Mouse (Mus musculus) stomach, embryonic 14.5 days (tissue): ENCODE data around the gene Tmed6. TPM values are rescaled to one million over a fixed set of nuclear protein-coding genes. Genes with fewer than 3 reads are reported as not detected.
A peak's percentile ranks its signal among the peaks of the same experiment; 100 is the strongest.

Source experiments
- ATAC-seq: fragments of 200-750 bp; cut with Nextera tagmentation; 2 replicates; pipeline ENCODE4 v1.8.0; 2017; ENCODE audit warnings: low read depth, moderate TSS enrichment; ENCODE audit not compliant: insufficient number of reproducible peaks, insufficient read depth, low FRiP score
- H3K27ac ChIP-seq: fragments of 300-500 bp; sonication (generic); 2 replicates; pipeline ENCODE4 v1.5.1; 2014; ENCODE audit warnings: mild to moderate bottlenecking, low read length, moderate library complexity, mixed read lengths
- H3K27me3 ChIP-seq: fragments of 300-500 bp; sonication (generic); 2 replicates; pipeline ENCODE4 v1.6.1; 2014; ENCODE audit warnings: low read length, control low read depth, mixed read lengths; ENCODE audit not compliant: control insufficient read depth, insufficient read depth
- H3K36me3 ChIP-seq: fragments of 300-500 bp; sonication (generic); 2 replicates; pipeline ENCODE4 v1.6.1; 2014; ENCODE audit warnings: mild to moderate bottlenecking, control low read depth, low read length, moderate library complexity, mixed read lengths; ENCODE audit not compliant: control insufficient read depth, insufficient read depth
- H3K4me1 ChIP-seq: fragments of 300-500 bp; sonication (generic); 2 replicates; pipeline ENCODE4 v1.6.1; 2014; ENCODE audit warnings: low read length, control low read depth, mixed read lengths; ENCODE audit not compliant: control insufficient read depth, insufficient read depth
- H3K4me2 ChIP-seq: fragments of 300-500 bp; sonication (generic); replicated peaks from 2 replicates; pipeline ENCODE4 v1.6.1; 2014; ENCODE audit warnings: low read depth, low read length, control low read depth
- H3K4me3 ChIP-seq: fragments of 300-500 bp; sonication (generic); 2 replicates; pipeline ENCODE4 v1.5.1; 2014; ENCODE audit warnings: low read depth, low read length, control low read depth
- H3K9ac ChIP-seq: fragments of 300-500 bp; sonication (generic); replicated peaks from 2 replicates; pipeline ENCODE4 v1.6.1; 2014; ENCODE audit warnings: low read depth, mild to moderate bottlenecking, control low read depth, low read length, moderate library complexity, mixed read lengths
- H3K9me3 ChIP-seq: fragments of 300-500 bp; sonication (generic); 2 replicates; pipeline ENCODE4 v1.6.1; 2016; ENCODE audit warnings: low read depth, low read length, control low read depth; ENCODE audit not compliant: control insufficient read depth
- WGBS: fragments of 180-500 bp; shearing (Covaris S2); extraction: QIAGEN DNeasy Blood & Tissue Kit; methylation state at CpG from one replicate; pipeline ENCODE4 v1.1.7; 2014; 5-methylcytosine and 5-hydroxymethylcytosine counted together
- polyA plus RNA-seq: library from polyadenylated mRNA; unstranded; fragments of >200 nt; fragmentation: Nextera tagmentation; extraction: Ambion mirVana; gene quantifications from 2 replicates; pipeline ENCODE4 v1.2.1, GENCODE M21; 2014

Gene Tmed6
- polyA plus RNA-seq, 1 experiment from 2014 or later = 12.6 TPM

DNA sequence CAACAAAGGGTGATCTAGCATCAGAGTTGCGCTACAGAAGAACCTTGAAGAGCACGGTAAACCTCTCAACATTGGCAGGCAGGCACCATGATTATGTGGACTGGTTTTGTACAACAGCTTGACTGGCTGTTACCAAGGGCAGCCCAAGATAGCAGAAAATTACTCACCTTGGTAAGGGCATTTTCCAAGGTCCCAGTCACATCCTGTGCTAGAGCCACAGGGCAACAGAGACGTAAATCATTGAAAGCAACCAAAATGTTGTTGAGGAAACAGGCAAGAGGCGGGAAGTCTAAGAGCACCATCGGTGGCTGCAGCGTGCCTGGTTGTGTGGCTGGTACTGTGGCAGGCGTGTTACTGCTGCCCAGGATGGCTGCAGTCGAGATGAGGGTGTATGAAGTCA lies 13.4 kb downstream of the Tmed6 start:
- 98% methylated on average over 8 of the region's 8 CpGs for WGBS
- Histone ChIP-seq H3K9me3 (no peaks in the 10 kb centered on the region), H3K36me3 (peaks cover 37% of the 10 kb centered on the region), H3K4me3 (no peak overlapping the region), H3K9ac (no peak overlapping the region), H3K27me3 (no peaks in the 10 kb centered on the region), H3K27ac (no peak overlapping the region), H3K4me2 (no peak overlapping the region), H3K4me1 (peaks cover 18% of the 10 kb centered on the region; the same call in 1 of the 2 replicates)
- ATAC-seq = no peak

DNA sequence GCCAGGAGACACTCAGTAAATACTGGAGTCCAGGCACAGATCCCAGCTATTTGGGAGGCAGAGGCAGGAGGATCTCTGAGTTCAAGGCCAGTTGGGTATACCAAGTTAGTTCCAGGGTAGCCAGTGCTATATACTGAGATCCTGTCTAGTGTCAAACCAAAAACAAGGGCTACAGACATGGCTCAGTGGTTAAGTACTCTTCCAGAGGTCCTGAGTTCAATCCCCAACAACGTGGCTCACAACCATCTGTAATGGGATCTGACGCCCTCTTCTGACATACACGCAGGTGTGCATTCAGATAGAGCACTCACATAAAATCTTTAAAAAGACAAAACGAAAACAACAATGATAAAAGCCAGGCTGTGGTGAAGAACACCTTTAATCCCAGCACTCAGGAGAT lies 16.0 kb downstream of the Tmed6 start:
- Histone ChIP-seq H3K4me2 (peak overlapping the region; percentile 87; the same call in 1 of the 2 replicates), H3K9me3 (no peaks in the 10 kb centered on the region), H3K27ac (peak overlapping the region; percentile 95; the same call in 1 of the 2 replicates), H3K27me3 (no peaks in the 10 kb centered on the region), H3K4me3 (no peak overlapping the region), H3K36me3 (peaks cover 62% of the 10 kb centered on the region), H3K9ac (no peak overlapping the region), H3K4me1 (peaks cover 13% of the 10 kb centered on the region; the same call in 1 of the 2 replicates)
- 98% methylated on average over 4 of the region's 4 CpGs for WGBS
- ATAC-seq = no peak

DNA sequence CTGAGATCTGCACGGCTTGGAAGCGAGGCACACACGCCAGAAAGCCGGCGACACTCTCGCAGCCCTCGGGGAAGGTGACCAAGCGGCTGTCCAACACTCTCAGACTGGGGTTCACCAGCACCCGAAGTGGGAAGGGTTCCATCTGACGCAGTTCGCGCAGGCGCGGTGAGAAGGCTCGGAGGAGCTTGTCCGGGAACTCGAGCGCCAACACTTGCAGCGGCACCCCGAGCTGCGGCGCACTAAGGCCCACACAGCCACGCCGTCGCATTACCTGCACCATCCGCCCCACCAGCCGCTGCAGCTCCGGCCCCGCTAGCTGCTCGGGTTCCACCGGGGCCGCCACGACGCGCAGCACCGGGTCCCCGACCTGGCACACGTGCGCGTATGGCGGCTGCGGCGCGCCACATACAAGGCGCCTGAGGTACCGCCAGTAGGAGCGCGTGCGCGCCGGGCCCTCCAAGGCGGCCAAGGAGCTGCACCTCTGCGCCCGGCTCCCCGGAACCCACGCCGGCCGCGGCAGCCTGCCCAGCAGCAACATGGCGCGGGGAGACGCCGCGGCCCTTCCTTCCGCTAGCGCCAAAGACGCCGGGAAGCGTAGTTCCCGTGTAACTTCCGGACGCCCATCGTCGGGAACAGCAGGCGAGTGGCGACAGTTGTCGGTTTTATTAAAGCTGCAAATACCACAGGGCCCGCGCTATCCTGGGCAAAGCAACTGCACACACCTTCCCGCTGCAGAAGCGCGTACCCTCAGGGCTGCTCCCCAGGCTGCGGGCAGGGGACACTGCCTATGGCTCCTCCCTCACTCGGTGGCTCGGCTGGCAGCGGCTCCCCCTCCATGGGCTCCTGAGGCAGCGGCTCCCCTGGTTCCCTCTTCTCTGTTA lies 17.1 kb downstream of the Tmed6 start, which contains the start of gene Pdf:
Pdf (minus strand) TSS at position 554 of the 881 bp plus-strand sequence.
- H3K27me3 ChIP-seq = no peaks in the 10 kb centered on the region
- H3K4me2 ChIP-seq = peak within 1 kb of the TSS; percentile 87
- ATAC-seq = peak; percentile 81
- no peaks in the 10 kb centered on the region for H3K9me3 ChIP-seq
- under 1% methylated on average over 86 of the region's 87 CpGs for WGBS
- H3K4me1 ChIP-seq = peaks cover 13% of the 10 kb centered on the region; the same call in 1 of the 2 replicates
- peak within 1 kb of the TSS; percentile 95 for H3K27ac ChIP-seq
- H3K36me3 ChIP-seq = peaks cover 67% of the 10 kb centered on the region
- peak within 1 kb of the TSS; percentile 81 for H3K9ac ChIP-seq
- peak within 1 kb of the TSS; percentile 90 for H3K4me3 ChIP-seq

DNA sequence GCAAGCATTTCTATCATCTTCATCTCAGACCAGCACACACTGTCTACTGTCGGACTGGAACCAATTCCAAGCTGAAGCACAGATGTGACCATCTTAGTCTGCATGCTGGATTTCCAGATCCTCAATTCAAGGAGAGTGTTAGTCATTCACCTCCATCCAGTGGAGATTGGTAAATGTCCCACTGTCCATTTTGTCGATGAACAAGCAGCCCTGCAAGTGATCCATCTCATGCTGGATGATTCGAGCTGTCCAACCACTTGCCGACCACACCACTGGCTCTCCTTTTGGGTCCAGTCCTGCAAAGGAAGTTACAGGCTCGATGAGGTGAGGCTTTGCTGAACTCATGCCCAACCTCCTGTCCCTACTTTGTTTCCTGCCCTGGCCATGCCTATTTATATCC lies 18.5 kb downstream of the Tmed6 start:
- no peak overlapping the region for H3K4me3 ChIP-seq
- H3K9me3 ChIP-seq = no peaks in the 10 kb centered on the region
- H3K9ac ChIP-seq = no peak overlapping the region
- H3K27ac ChIP-seq = no peak overlapping the region
- no peak for ATAC-seq
- H3K36me3 ChIP-seq = peaks cover 65% of the 10 kb centered on the region
- no peaks in the 10 kb centered on the region for H3K27me3 ChIP-seq
- 78% methylated on average over 5 of the region's 5 CpGs for WGBS
- H3K4me2 ChIP-seq = peak overlapping the region; percentile 87; the same call in 1 of the 2 replicates
- peaks cover 13% of the 10 kb centered on the region; the same call in 1 of the 2 replicates for H3K4me1 ChIP-seq

DNA sequence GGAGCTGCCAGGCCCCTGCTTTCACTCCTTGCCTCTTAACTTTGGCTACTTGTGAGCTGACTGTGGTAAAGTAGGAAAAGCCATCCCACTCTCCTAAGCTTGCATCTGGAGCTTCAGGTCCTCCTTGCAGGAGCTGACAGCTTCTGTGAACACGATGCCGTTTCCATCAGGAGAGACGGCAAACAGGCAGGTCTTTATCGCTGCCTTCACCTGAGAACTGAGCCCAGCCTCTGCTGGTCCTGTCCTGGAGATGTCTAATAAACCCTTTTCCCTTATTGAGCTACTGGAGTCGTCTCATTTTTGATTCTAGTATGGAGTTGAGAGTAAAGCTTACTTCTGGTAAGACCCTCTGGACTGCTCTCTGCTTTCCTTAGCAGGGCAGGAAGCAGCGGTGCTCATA lies 20.0 kb downstream of the Tmed6 start:
- whole genome bisulfite sequencing = 88% methylated on average over 6 of the region's 6 CpGs
- ATAC-seq = no peak
- Histone ChIP-seq H3K27me3 (no peaks in the 10 kb centered on the region), H3K36me3 (peaks cover 64% of the 10 kb centered on the region), H3K4me2 (no peak overlapping the region), H3K9me3 (no peaks in the 10 kb centered on the region), H3K4me1 (peaks cover 13% of the 10 kb centered on the region; the same call in 1 of the 2 replicates), H3K4me3 (no peak overlapping the region), H3K9ac (no peak overlapping the region), H3K27ac (no peak overlapping the region)

DNA sequence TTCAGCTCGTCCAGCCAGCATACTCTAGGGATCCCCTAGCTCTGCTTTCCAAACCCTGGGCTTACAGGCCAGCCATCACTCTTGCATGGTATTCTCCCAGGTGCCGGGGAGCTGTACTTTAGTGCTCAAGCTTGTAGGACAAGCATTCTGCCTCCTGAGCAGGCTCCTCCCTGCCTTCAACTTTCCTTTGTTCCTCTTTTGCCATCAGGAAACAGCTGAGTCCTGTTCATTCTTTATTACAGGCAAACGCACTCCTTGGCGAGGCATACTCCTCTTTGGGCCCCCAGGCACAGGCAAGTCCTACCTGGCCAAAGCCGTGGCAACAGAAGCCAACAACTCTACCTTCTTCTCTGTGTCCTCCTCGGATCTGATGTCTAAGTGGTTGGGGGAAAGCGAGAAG lies 24.8 kb downstream of the Tmed6 start:
- no peak for ATAC-seq
- H3K4me2 ChIP-seq = no peak overlapping the region
- no peak overlapping the region for H3K4me3 ChIP-seq
- H3K9ac ChIP-seq = no peak overlapping the region
- no peaks in the 10 kb centered on the region for H3K9me3 ChIP-seq
- no peak overlapping the region for H3K27ac ChIP-seq
- 79% methylated on average over 7 of the region's 7 CpGs for WGBS
- H3K27me3 ChIP-seq = no peaks in the 10 kb centered on the region
- H3K4me1 ChIP-seq = no peaks in the 10 kb centered on the region
- H3K36me3 ChIP-seq = peaks cover 68% of the 10 kb centered on the region

DNA sequence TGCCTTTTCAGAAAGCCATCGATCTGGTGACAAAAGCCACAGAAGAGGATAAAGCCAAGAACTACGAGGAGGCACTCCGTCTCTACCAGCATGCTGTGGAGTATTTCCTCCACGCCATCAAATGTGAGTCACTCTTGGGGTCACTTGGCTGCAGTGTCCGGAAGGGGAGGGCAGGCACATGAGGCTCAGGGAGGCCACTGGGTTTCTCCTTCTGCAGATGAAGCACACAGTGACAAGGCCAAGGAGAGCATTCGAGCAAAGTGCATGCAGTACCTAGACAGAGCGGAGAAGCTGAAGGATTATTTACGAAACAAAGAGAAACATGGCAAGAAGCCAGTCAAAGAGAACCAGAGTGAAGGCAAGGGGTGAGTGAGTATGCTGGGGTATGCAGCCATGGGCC lies 28.8 kb downstream of the Tmed6 start:
- no peaks in the 10 kb centered on the region for H3K27me3 ChIP-seq
- H3K36me3 ChIP-seq = peaks cover 31% of the 10 kb centered on the region
- H3K9ac ChIP-seq = no peak overlapping the region
- peaks cover 12% of the 10 kb centered on the region; the same call in 1 of the 2 replicates for H3K4me1 ChIP-seq
- no peak overlapping the region for H3K4me2 ChIP-seq
- 80% methylated on average over 8 of the region's 8 CpGs for WGBS
- no peak overlapping the region for H3K27ac ChIP-seq
- no peak overlapping the region for H3K4me3 ChIP-seq
- no peaks in the 10 kb centered on the region for H3K9me3 ChIP-seq
- no peak for ATAC-seq

DNA sequence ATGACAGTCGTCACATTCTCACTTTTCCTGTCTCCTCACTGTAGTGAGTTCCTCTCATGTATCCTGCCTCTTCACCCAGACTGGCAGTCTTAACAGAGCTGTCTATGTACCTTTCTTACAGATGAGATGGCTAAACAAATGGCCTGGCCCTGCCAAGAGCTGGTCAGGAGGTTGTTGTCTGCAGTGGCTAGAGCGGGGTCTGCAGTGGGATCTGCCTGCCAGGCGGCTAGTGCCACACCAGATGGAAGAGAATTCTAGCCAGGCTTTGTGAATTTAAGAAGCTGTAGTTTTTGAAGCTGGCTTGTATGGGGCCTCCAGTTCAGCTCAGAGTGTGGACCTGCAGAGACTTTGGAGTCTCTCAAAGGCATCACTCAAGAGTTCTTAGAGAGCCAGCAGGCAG lies 29.8 kb downstream of the Tmed6 start:
- 91% methylated on average over 3 of the region's 3 CpGs for WGBS
- H3K27me3 ChIP-seq = no peaks in the 10 kb centered on the region
- no peak overlapping the region for H3K4me2 ChIP-seq
- no peak for ATAC-seq
- peaks cover 25% of the 10 kb centered on the region for H3K36me3 ChIP-seq
- peaks cover 12% of the 10 kb centered on the region; the same call in 1 of the 2 replicates for H3K4me1 ChIP-seq
- H3K9me3 ChIP-seq = no peaks in the 10 kb centered on the region
- no peak overlapping the region for H3K4me3 ChIP-seq
- H3K9ac ChIP-seq = no peak overlapping the region
- no peak overlapping the region for H3K27ac ChIP-seq
